Mouse (Mus musculus): ENCODE data around the gene Plekhm3. TPM values are rescaled to one million over a fixed set of nuclear protein-coding genes. Genes with fewer than 3 reads are reported as not detected.

Gene Plekhm3
- polyA plus RNA-seq, 1 experiment from 2014 or later, result 8.9 TPM

DNA sequence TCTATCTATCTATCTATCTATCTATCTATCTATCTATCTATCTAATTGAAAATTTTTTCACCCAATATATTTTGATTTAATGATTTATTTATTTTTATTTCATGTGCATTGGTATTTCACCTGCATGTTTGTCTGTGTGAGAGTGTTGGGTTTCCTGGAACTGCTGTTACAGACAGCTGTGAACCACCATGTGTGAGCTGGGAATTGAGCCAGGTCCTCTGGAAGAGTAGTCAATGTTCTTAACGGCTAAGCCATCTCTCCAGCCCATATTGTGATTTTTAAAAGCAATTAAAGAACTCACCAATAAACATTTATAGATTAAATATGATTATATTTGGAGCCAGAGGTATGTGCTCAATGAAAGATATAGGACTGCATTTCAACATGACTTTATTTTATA lies 148.9 kb downstream of the Plekhm3 start:
- WGBS, result 90% methylated on average over 1 of the region's 1 CpGs
- peaks cover 11% of the 10 kb centered on the region for H3K4me1 ChIP-seq
- no peak for ATAC-seq (ENCODE audit: low FRiP score)

DNA sequence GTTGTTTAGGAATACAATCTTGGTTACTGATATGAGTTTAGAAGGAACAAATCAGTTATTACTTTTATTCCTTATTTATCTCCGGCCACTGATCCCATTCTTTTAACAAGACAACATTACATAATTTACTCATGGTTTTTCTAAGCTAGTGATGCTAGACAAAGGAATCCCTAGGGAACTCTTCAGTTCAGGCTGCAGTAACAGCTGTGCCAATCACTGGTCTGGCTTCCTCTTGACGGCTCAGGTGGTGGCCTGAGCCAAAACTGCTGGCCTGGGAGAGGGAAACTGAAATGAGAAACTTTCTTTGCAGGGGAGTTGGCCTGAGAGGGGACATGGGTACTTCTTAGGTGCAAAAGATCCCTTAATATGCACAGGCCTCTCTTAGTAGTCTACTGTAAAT lies 151.4 kb downstream of the Plekhm3 start:
- Histone ChIP-seq H3K27me3 (peaks cover 8% of the 10 kb centered on the region; the same call in 1 of the 2 replicates), H3K9ac (no peak overlapping the region), H3K4me3 (replicated peaks) (no peak overlapping the region), H3K36me3 (replicated peaks) (no peaks in the 10 kb centered on the region; the same call in 1 of the 2 replicates), H3K27ac (no peak overlapping the region), H3K9me3 (no peaks in the 10 kb centered on the region), H3K4me2 (no peak overlapping the region), H3K4me1 (peaks cover 11% of the 10 kb centered on the region)
- ATAC-seq (ENCODE audit: low FRiP score), result no peak
- 37% methylated on average over 2 of the region's 2 CpGs for WGBS

More for the DNA sequence above, 148.9 kb downstream of the Plekhm3 start:
- H3K4me3 ChIP-seq (replicated peaks), result no peak overlapping the region
- no peaks in the 10 kb centered on the region for H3K9me3 ChIP-seq
- no peak overlapping the region for H3K27ac ChIP-seq
- H3K4me2 ChIP-seq, result no peak overlapping the region
- H3K27me3 ChIP-seq, result peaks cover 3% of the 10 kb centered on the region; the same call in 1 of the 2 replicates
- H3K36me3 ChIP-seq (replicated peaks), result no peaks in the 10 kb centered on the region
- H3K9ac ChIP-seq, result no peak overlapping the region

- no peak for ATAC-seq (ENCODE audit: low FRiP score)
- WGBS, result 66% methylated on average over 6 of the region's 6 CpGs
- peaks cover 8% of the 10 kb centered on the region; the same call in 1 of the 2 replicates for H3K27me3 ChIP-seq
Measured at GRCm38 (mm10) chr1:64802631-64803030, 154.0 kb downstream of the Plekhm3 start.

DNA sequence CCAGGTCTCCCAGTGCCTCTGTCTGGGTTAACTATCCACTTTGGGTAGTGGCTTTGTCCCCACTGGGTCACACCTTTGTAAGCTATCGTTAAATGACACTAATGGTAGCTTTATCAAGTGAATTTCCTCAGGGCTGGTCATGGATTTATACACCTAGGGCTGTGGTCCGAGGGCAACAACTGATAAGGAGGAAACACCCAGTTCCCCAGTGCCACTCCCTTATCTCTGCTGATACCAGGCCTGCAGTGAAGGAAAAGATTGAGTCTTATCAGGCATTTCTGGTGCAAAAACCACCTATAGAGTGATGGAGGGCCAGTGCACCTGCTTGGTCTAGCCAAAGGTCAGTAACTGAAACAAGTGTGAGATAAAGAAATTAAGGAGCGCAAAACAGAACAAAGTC lies 159.0 kb downstream of the Plekhm3 start:
- WGBS, result 89% methylated on average over 3 of the region's 3 CpGs
- no peak for ATAC-seq (ENCODE audit: low FRiP score)
- H3K4me1 ChIP-seq, result no peaks in the 10 kb centered on the region

More at GRCm38 (mm10) chr1:64802631-64803030, 154.0 kb downstream of the Plekhm3 start:
- H3K4me1 ChIP-seq, result peaks cover 11% of the 10 kb centered on the region
- no peaks in the 10 kb centered on the region for H3K9me3 ChIP-seq
- no peak overlapping the region for H3K4me3 ChIP-seq (replicated peaks)
- H3K9ac ChIP-seq, result no peak overlapping the region
- no peaks in the 10 kb centered on the region; the same call in 1 of the 2 replicates for H3K36me3 ChIP-seq (replicated peaks)
- H3K27ac ChIP-seq, result no peak overlapping the region
- no peak overlapping the region for H3K4me2 ChIP-seq

GRCm38 (mm10) chr1:64796867-64797582 lies 159.6 kb downstream of the Plekhm3 start:
- H3K9me3 ChIP-seq, result no peaks in the 10 kb centered on the region
- H3K27ac ChIP-seq, result no peak overlapping the region
- H3K4me2 ChIP-seq, result no peak overlapping the region
- peaks cover 20% of the 10 kb centered on the region; the same call in 1 of the 2 replicates for H3K27me3 ChIP-seq
- peaks cover 6% of the 10 kb centered on the region; the same call in 1 of the 2 replicates for H3K4me1 ChIP-seq
- no peaks in the 10 kb centered on the region; the same call in 1 of the 2 replicates for H3K36me3 ChIP-seq (replicated peaks)
- 83% methylated on average over 6 of the region's 6 CpGs for WGBS
- ATAC-seq (ENCODE audit: low FRiP score), result no peak
- no peak overlapping the region for H3K9ac ChIP-seq
- no peak overlapping the region for H3K4me3 ChIP-seq (replicated peaks)

More for the DNA sequence above, 159.0 kb downstream of the Plekhm3 start:
- Histone ChIP-seq H3K27me3 (peaks cover 22% of the 10 kb centered on the region; the same call in 1 of the 2 replicates), H3K36me3 (replicated peaks) (no peaks in the 10 kb centered on the region; the same call in 1 of the 2 replicates), H3K9me3 (no peaks in the 10 kb centered on the region), H3K9ac (no peak overlapping the region), H3K4me3 (replicated peaks) (no peak overlapping the region), H3K27ac (no peak overlapping the region), H3K4me2 (no peak overlapping the region)

- H3K4me1 ChIP-seq, result peaks cover 16% of the 10 kb centered on the region
- no peak overlapping the region for H3K27ac ChIP-seq
- H3K4me2 ChIP-seq, result no peak overlapping the region
- H3K9me3 ChIP-seq, result no peaks in the 10 kb centered on the region
- no peaks in the 10 kb centered on the region for H3K36me3 ChIP-seq (replicated peaks)
- H3K27me3 ChIP-seq, result peaks cover 21% of the 10 kb centered on the region; the same call in 1 of the 2 replicates
- H3K4me3 ChIP-seq (replicated peaks), result no peak overlapping the region
- 82% methylated on average over 8 of the region's 8 CpGs for whole genome bisulfite sequencing
- no peak overlapping the region for H3K9ac ChIP-seq
- ATAC-seq (ENCODE audit: low FRiP score), result no peak
Measured at GRCm38 (mm10) chr1:64795284-64796040, 161.2 kb downstream of the Plekhm3 start.

GRCm38 (mm10) chr1:64794096-64794495 lies 162.5 kb downstream of the Plekhm3 start:
- peaks cover 16% of the 10 kb centered on the region for H3K4me1 ChIP-seq
- H3K36me3 ChIP-seq (replicated peaks), result no peaks in the 10 kb centered on the region
- 91% methylated on average over 11 of the region's 11 CpGs for WGBS
- H3K27ac ChIP-seq, result no peak overlapping the region
- no peak for ATAC-seq (ENCODE audit: low FRiP score)
- H3K27me3 ChIP-seq, result peaks cover 27% of the 10 kb centered on the region; the same call in 1 of the 2 replicates
- no peaks in the 10 kb centered on the region for H3K9me3 ChIP-seq
- no peak overlapping the region for H3K4me3 ChIP-seq (replicated peaks)
- H3K9ac ChIP-seq, result no peak overlapping the region
- no peak overlapping the region for H3K4me2 ChIP-seq

- Histone ChIP-seq H3K36me3 (replicated peaks) (no peaks in the 10 kb centered on the region), H3K4me2 (no peak overlapping the region), H3K27ac (no peak overlapping the region), H3K4me1 (peaks cover 16% of the 10 kb centered on the region), H3K27me3 (peaks cover 27% of the 10 kb centered on the region; the same call in 1 of the 2 replicates), H3K4me3 (replicated peaks) (no peak overlapping the region), H3K9me3 (no peaks in the 10 kb centered on the region), H3K9ac (no peak overlapping the region)
- 88% methylated on average over 4 of the region's 4 CpGs for WGBS
- ATAC-seq (ENCODE audit: low FRiP score), result no peak
Measured at GRCm38 (mm10) chr1:64793234-64793530, 163.4 kb downstream of the Plekhm3 start.

DNA sequence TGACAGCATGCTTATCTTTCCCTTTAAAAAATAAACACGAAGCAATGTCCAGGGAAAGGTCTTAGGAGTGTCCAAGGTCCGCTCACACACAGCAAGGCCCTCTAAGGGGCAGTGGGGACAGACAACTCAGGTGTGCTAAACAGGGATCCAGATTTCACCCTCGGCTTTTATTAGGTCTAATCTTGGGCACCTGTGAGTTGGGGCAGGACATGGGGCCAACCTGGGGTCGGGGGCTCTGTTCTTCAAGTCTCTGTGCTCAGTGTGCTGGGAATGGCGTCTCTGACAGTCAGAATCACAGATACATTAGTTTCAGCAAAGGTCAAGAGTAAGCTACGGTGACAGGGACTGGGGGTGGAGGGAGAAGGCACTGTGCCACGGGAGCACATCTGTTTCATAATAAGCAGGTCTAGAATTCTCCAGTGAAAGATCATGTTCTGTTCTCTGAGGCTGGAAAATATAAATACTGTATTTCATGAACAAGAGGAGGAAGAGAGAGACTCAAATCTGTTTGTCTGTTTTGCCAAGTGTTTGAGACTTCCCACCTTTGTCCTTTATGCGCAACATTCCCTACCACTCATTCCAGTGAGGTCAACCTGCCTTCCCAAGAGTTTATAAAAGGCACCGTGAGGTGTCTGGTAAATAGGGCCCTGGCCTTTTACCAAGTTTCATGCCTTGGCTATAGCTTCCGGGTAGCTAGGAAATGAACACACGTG lies 163.9 kb downstream of the Plekhm3 start:
- Histone ChIP-seq H3K4me2 (no peak overlapping the region), H3K9me3 (no peaks in the 10 kb centered on the region), H3K36me3 (replicated peaks) (no peaks in the 10 kb centered on the region), H3K9ac (no peak overlapping the region), H3K27ac (no peak overlapping the region), H3K4me3 (replicated peaks) (no peak overlapping the region), H3K4me1 (peaks cover 16% of the 10 kb centered on the region), H3K27me3 (peaks cover 27% of the 10 kb centered on the region; the same call in 1 of the 2 replicates)
- 90% methylated on average over 11 of the region's 11 CpGs for WGBS
- no peak for ATAC-seq (ENCODE audit: low FRiP score)

- H3K4me2 ChIP-seq, result no peak overlapping the region
- peaks cover 33% of the 10 kb centered on the region for H3K27me3 ChIP-seq
- H3K4me1 ChIP-seq, result peaks cover 16% of the 10 kb centered on the region
- 29% methylated on average over 6 of the region's 6 CpGs for WGBS
- no peak overlapping the region for H3K9ac ChIP-seq
- ATAC-seq (ENCODE audit: low FRiP score), result no peak
- H3K4me3 ChIP-seq (replicated peaks), result no peak overlapping the region
- H3K27ac ChIP-seq, result no peak overlapping the region
- no peaks in the 10 kb centered on the region for H3K9me3 ChIP-seq
- no peaks in the 10 kb centered on the region for H3K36me3 ChIP-seq (replicated peaks)
Measured at GRCm38 (mm10) chr1:64791826-64792225, 164.8 kb downstream of the Plekhm3 start.

- ATAC-seq (ENCODE audit: low FRiP score), result no peak
- Histone ChIP-seq H3K9ac (no peak overlapping the region), H3K27me3 (peaks cover 37% of the 10 kb centered on the region), H3K36me3 (replicated peaks) (no peaks in the 10 kb centered on the region), H3K9me3 (no peaks in the 10 kb centered on the region), H3K4me2 (no peak overlapping the region), H3K27ac (no peak overlapping the region), H3K4me3 (replicated peaks) (no peak overlapping the region), H3K4me1 (peaks cover 16% of the 10 kb centered on the region)
- 55% methylated on average over 9 of the region's 9 CpGs for WGBS
Measured at GRCm38 (mm10) chr1:64790806-64791790, 165.5 kb downstream of the Plekhm3 start.
